Mouse (Mus musculus): Measurements from ENCODE around the gene Mgll. TPM values are rescaled to one million over a fixed set of nuclear protein-coding genes. Genes with fewer than 3 reads are reported as not detected.
A peak's percentile ranks its signal among the peaks of the same experiment; 100 is the strongest.

Mgll gene
- polyA plus RNA-seq, 1 experiment from 2014 or later = 19.3 TPM

DNA sequence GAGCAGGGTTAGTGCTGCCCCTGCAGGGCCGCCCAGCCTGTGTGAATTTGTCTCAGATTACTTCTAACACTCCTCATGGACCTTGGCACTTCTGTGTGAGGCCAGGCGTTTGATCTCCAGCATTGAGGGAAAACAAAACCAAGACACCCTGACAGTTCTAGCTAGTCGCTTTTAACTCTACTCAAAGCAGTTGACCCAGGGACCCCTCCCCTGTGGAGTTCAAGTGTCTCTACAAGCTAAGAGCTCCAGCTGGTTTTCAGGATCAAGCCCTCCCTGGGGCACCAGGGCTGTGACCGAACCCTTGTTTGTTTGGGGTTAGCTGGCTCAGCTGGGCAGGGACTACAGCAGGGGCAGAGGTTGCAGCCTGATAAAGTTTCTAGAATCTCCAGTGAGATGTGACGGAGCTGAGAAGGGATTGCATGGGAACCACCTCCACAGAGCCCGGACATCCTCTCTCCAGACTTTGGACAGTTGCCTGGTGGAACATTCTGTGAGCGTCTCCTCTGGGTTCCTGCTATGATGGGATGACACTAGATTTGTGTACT lies 68.0 kb downstream of the Mgll start:
- Histone ChIP-seq H3K4me2 (ENCODE audit: low read length) (no peak overlapping the region), H3K9ac (ENCODE audit: low read length) (no peak overlapping the region), H3K9me3 (replicated peaks; ENCODE audit: control insufficient read depth, low read length) (no peaks in the 10 kb centered on the region), H3K27ac (ENCODE audit: low read depth, low read length) (0 out of 2 replicates have a peak overlapping the region, but pooled peaks have one; percentile 10), H3K4me3 (ENCODE audit: low read depth, low read length) (no peak overlapping the region), H3K4me1 (ENCODE audit: control insufficient read depth, insufficient read depth, low read length) (peaks cover 34% of the 10 kb centered on the region), H3K27me3 (replicated peaks; ENCODE audit: control insufficient read depth, insufficient read depth, low read length) (no peaks in the 10 kb centered on the region), H3K36me3 (ENCODE audit: control insufficient read depth, insufficient read depth, low read length) (no peaks in the 10 kb centered on the region)
- no peak for ATAC-seq
- 58% methylated on average over 7 of the region's 7 CpGs for WGBS
- DNase-seq (ENCODE audit: low spot score) = no peak

DNA sequence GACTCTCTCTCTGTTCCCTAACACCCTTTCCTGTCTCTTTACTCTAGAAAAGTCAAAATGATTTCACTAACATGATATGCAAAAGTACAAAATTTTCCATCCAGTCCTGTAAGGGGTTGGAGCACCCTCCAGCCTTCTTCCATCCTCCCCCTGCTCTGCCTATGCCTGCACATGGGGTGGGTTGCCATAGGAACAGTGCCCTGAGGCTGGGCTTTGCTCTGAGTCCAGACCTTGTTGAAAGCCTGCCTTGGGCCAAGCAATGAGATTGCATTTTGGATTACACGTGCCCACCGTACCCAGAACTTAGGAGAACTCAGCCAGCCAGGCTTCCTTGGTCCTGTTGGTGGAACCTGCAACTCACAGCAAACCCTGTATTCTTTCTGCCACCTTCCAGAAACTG lies 69.0 kb downstream of the Mgll start:
- ATAC-seq = peak; percentile 60

DNA sequence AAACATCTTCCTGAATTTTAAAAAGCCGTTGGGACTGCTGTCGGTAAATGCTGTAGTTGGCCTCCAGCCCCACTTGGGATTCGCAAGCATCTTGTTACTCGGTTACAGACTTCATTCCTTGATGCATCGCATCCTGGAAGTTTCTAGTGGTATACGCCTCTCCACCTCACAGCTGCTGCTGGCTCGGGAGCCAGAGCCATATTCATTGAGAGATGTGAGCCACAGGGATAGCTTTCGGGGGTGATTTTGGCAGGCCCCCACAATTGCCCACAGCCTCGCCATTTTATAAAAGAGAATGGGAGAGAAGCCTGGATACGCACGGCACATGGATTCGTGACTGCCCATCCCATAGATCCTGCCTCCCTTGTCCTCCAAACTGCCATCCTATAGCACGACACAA lies 69.7 kb downstream of the Mgll start:
- DNase-seq (ENCODE audit: low spot score) (peak; percentile 63), ATAC-seq (peak; percentile 47; the same call in 1 of the 2 replicates)
- peak overlapping the region; percentile 61 for H3K27ac ChIP-seq (ENCODE audit: low read depth, low read length)
- H3K4me2 ChIP-seq (ENCODE audit: low read length) = peak overlapping the region; percentile 8; the same call in 1 of the 2 replicates
- H3K27me3 ChIP-seq (replicated peaks; ENCODE audit: control insufficient read depth, insufficient read depth, low read length) = no peaks in the 10 kb centered on the region
- H3K4me1 ChIP-seq (ENCODE audit: control insufficient read depth, insufficient read depth, low read length) = peaks cover 32% of the 10 kb centered on the region
- no peaks in the 10 kb centered on the region for H3K36me3 ChIP-seq (ENCODE audit: control insufficient read depth, insufficient read depth, low read length)
- no peaks in the 10 kb centered on the region for H3K9me3 ChIP-seq (replicated peaks; ENCODE audit: control insufficient read depth, low read length)
- no peak overlapping the region for H3K9ac ChIP-seq (ENCODE audit: low read length)
- H3K4me3 ChIP-seq (ENCODE audit: low read depth, low read length) = no peak overlapping the region
- 67% methylated on average over 13 of the region's 13 CpGs for WGBS

More for the DNA sequence above, 69.0 kb downstream of the Mgll start:
- Histone ChIP-seq H3K9me3 (replicated peaks; ENCODE audit: control insufficient read depth, low read length) (no peaks in the 10 kb centered on the region), H3K4me3 (ENCODE audit: low read depth, low read length) (no peak overlapping the region), H3K36me3 (ENCODE audit: control insufficient read depth, insufficient read depth, low read length) (no peaks in the 10 kb centered on the region), H3K27ac (ENCODE audit: low read depth, low read length) (peak overlapping the region; percentile 10; the same call in 1 of the 2 replicates), H3K4me2 (ENCODE audit: low read length) (no peak overlapping the region), H3K27me3 (replicated peaks; ENCODE audit: control insufficient read depth, insufficient read depth, low read length) (no peaks in the 10 kb centered on the region), H3K9ac (ENCODE audit: low read length) (no peak overlapping the region), H3K4me1 (ENCODE audit: control insufficient read depth, insufficient read depth, low read length) (peaks cover 34% of the 10 kb centered on the region)
- peak; percentile 70 for DNase-seq (ENCODE audit: low spot score)
- WGBS = 19% methylated on average over 2 of the region's 2 CpGs

DNA sequence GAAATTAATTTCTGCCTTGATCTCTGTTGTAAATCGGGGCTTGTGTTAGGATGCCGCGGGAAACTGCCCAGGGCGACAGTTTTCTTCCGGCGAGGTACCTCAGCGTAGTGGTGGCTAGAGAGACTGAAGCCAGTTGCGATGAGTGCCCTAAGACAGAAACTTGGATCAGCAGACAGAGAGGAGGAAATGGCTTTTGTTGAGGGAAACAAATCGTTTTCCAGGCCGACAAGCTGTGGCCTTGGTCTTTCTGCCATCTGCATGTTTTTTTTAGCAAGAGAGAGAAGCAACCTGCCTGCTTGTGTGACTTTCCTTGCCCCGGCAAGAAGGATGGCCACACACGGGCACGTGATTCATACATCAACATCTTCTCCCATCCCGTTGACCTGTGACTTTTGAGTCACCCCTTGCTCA lies 70.4 kb downstream of the Mgll start:
- no peak for ATAC-seq

DNA sequence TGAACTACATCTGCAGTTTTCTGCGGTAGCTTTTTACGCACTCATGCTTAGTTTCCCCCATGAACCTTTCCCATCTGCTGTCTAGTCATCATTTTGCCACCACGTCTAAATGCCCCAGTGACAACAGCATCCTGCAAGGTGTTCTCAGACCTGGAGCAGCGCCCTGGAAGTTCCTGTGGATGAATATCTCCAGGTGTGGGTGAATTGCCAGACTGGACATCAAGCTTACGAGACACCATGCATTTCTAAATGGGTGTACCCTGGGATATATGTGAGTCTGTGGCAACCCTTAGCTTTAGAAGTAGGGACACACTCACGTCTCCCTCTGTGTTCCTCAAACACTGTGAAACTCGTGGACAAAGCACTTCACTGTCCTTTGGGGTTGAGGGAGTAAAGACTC lies 76.0 kb downstream of the Mgll start:
- no peak overlapping the region for H3K4me3 ChIP-seq (ENCODE audit: low read depth, low read length)
- no peak overlapping the region for H3K4me2 ChIP-seq (ENCODE audit: low read length)
- H3K36me3 ChIP-seq (ENCODE audit: control insufficient read depth, insufficient read depth, low read length) = no peaks in the 10 kb centered on the region
- no peaks in the 10 kb centered on the region for H3K4me1 ChIP-seq (ENCODE audit: control insufficient read depth, insufficient read depth, low read length)
- H3K27ac ChIP-seq (ENCODE audit: low read depth, low read length) = no peak overlapping the region
- WGBS = 83% methylated on average over 7 of the region's 7 CpGs
- no peaks in the 10 kb centered on the region for H3K9me3 ChIP-seq (replicated peaks; ENCODE audit: control insufficient read depth, low read length)
- no peak overlapping the region for H3K9ac ChIP-seq (ENCODE audit: low read length)
- ATAC-seq (no peak), DNase-seq (ENCODE audit: low spot score) (no peak)
- H3K27me3 ChIP-seq (replicated peaks; ENCODE audit: control insufficient read depth, insufficient read depth, low read length) = no peaks in the 10 kb centered on the region

More for the DNA sequence above, 70.4 kb downstream of the Mgll start:
- Histone ChIP-seq H3K36me3 (ENCODE audit: control insufficient read depth, insufficient read depth, low read length) (no peaks in the 10 kb centered on the region), H3K4me2 (ENCODE audit: low read length) (no peak overlapping the region), H3K27ac (ENCODE audit: low read depth, low read length) (peak overlapping the region; percentile 61), H3K9ac (ENCODE audit: low read length) (no peak overlapping the region), H3K4me1 (ENCODE audit: control insufficient read depth, insufficient read depth, low read length) (peaks cover 32% of the 10 kb centered on the region), H3K4me3 (ENCODE audit: low read depth, low read length) (no peak overlapping the region), H3K27me3 (replicated peaks; ENCODE audit: control insufficient read depth, insufficient read depth, low read length) (no peaks in the 10 kb centered on the region), H3K9me3 (replicated peaks; ENCODE audit: control insufficient read depth, low read length) (no peaks in the 10 kb centered on the region)
- DNase-seq (ENCODE audit: low spot score) = peak; percentile 69
- 65% methylated on average over 14 of the region's 14 CpGs for WGBS

DNA sequence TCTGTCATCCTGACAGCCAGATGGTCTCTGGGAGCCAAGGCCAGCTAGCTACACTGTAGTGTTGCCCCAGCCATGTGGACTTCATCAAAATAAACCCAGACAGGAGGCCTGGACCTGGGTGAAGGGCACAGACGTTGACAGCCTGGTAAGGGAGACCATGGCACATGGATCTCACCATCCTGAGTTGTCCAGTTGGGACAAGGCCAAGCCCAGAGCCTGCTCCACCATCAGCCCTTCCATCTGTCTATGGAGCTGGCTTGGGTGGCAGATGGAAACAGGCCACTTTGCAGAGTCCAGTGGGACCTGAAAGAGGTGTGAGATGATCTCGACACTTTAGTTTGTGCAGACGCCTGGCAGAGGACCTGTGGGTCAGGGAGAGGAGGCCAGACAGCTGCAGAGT lies 76.5 kb downstream of the Mgll start:
- Histone ChIP-seq H3K9me3 (replicated peaks; ENCODE audit: control insufficient read depth, low read length) (no peaks in the 10 kb centered on the region), H3K4me2 (ENCODE audit: low read length) (no peak overlapping the region), H3K36me3 (ENCODE audit: control insufficient read depth, insufficient read depth, low read length) (no peaks in the 10 kb centered on the region), H3K4me1 (ENCODE audit: control insufficient read depth, insufficient read depth, low read length) (no peaks in the 10 kb centered on the region), H3K27ac (ENCODE audit: low read depth, low read length) (no peak overlapping the region), H3K27me3 (replicated peaks; ENCODE audit: control insufficient read depth, insufficient read depth, low read length) (no peaks in the 10 kb centered on the region), H3K9ac (ENCODE audit: low read length) (no peak overlapping the region), H3K4me3 (ENCODE audit: low read depth, low read length) (no peak overlapping the region)
- no peak for DNase-seq (ENCODE audit: low spot score)
- no peak for ATAC-seq
- WGBS = 57% methylated on average over 3 of the region's 3 CpGs

DNA sequence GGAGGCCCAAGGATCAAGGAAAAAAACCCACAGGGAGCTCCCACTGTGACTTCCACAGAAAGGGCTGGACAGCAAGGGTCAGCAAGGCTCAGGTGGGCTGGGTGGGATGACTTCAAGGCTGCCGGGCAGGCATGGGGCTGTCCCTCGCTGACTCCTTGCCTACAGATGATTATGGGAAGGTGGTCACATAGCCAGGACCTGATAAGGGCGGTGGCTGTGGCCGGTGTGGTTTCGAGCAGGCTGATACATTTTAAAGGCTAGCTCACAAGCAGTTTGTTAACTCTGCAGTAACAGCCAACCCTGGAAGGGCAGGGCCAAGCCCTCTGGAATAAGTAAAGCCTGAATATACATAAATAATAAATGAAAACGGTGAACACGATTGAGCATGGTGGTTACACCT lies 78.8 kb downstream of the Mgll start:
- no peak overlapping the region for H3K4me2 ChIP-seq (ENCODE audit: low read length)
- no peak overlapping the region for H3K4me3 ChIP-seq (ENCODE audit: low read depth, low read length)
- H3K9me3 ChIP-seq (replicated peaks; ENCODE audit: control insufficient read depth, low read length) = no peaks in the 10 kb centered on the region
- 90% methylated on average over 7 of the region's 7 CpGs for WGBS
- no peaks in the 10 kb centered on the region for H3K4me1 ChIP-seq (ENCODE audit: control insufficient read depth, insufficient read depth, low read length)
- DNase-seq (ENCODE audit: low spot score) (no peak), ATAC-seq (no peak)
- H3K36me3 ChIP-seq (ENCODE audit: control insufficient read depth, insufficient read depth, low read length) = no peaks in the 10 kb centered on the region
- no peak overlapping the region for H3K27ac ChIP-seq (ENCODE audit: low read depth, low read length)
- no peak overlapping the region for H3K9ac ChIP-seq (ENCODE audit: low read length)
- no peaks in the 10 kb centered on the region for H3K27me3 ChIP-seq (replicated peaks; ENCODE audit: control insufficient read depth, insufficient read depth, low read length)

DNA sequence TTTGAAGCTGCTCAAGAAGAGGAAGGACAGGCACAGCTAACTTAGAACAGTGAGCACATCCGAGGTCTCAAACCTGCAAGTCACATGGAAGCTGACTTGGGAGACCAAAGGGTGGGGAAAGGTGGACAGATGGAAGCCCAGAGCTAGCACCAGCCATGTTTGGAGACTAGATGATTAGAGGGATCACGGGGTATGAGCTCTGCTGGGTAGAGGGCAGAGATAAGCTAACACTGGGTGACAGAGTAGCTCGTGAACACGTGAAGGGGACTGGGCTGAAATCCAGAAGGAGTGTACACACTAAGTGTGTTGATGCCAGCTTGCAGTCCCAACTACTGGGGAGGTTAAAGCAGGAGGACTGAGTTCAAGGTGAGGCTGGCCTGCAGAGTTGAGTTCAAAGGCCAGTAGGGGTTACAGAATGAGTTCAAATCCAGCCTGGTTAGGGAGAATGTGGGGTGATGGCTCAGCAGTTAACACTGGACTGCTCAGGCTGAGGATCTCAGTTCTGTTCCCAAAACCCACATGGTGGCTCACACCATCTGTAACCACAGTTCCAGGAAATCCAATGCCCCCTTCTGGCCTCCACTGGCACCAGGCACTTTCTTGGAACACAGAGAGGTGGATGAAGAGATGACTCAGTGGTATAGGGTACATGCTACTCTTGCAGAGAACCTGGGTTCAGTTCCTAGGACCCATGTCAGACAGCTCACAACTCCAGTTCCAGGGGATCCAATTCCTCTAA lies 79.9 kb downstream of the Mgll start:
- no peak overlapping the region for H3K27ac ChIP-seq (ENCODE audit: low read depth, low read length)
- no peak overlapping the region for H3K4me3 ChIP-seq (ENCODE audit: low read depth, low read length)
- DNase-seq (ENCODE audit: low spot score) (no peak), ATAC-seq (no peak)
- no peaks in the 10 kb centered on the region for H3K9me3 ChIP-seq (replicated peaks; ENCODE audit: control insufficient read depth, low read length)
- no peak overlapping the region for H3K9ac ChIP-seq (ENCODE audit: low read length)
- H3K36me3 ChIP-seq (ENCODE audit: control insufficient read depth, insufficient read depth, low read length) = no peaks in the 10 kb centered on the region
- H3K4me1 ChIP-seq (ENCODE audit: control insufficient read depth, insufficient read depth, low read length) = no peaks in the 10 kb centered on the region
- WGBS = 83% methylated on average over 4 of the region's 4 CpGs
- H3K4me2 ChIP-seq (ENCODE audit: low read length) = no peak overlapping the region
- no peaks in the 10 kb centered on the region for H3K27me3 ChIP-seq (replicated peaks; ENCODE audit: control insufficient read depth, insufficient read depth, low read length)

DNA sequence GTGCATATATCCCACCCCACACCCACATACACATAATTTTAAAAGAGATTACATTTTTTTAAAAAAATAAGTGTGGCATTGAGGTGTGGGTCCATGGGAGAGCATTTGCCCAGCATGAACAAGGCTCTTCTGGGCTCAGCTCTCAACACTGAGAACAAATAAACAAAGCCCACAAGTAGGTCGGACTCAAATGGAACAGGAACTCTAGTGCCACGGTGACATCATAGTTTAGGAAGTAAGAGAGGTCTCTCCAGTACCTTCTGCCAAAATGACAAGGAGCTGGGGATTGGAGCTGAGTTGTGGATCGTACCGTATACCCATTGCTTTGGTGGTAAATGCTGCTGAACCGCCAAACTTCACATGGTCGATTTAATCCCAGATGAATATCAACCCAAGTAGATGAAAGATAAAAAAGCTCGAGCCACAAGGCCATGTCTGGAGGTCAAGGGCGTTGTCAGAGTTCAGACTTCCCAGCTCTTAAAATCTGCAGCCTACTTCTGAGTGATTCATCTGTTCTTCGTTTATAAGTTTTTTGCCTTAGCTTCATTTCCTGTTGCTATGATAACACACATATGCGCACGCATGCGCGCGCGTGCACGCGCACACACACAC lies 80.9 kb downstream of the Mgll start:
- Histone ChIP-seq H3K4me2 (ENCODE audit: low read length) (no peak overlapping the region), H3K36me3 (ENCODE audit: control insufficient read depth, insufficient read depth, low read length) (no peaks in the 10 kb centered on the region), H3K27ac (ENCODE audit: low read depth, low read length) (no peak overlapping the region), H3K4me3 (ENCODE audit: low read depth, low read length) (no peak overlapping the region), H3K27me3 (replicated peaks; ENCODE audit: control insufficient read depth, insufficient read depth, low read length) (no peaks in the 10 kb centered on the region), H3K9ac (ENCODE audit: low read length) (no peak overlapping the region), H3K9me3 (replicated peaks; ENCODE audit: control insufficient read depth, low read length) (no peaks in the 10 kb centered on the region), H3K4me1 (ENCODE audit: control insufficient read depth, insufficient read depth, low read length) (no peaks in the 10 kb centered on the region)
- ATAC-seq (no peak), DNase-seq (ENCODE audit: low spot score) (no peak)
- 94% methylated on average over 17 of the region's 17 CpGs for WGBS
